Mouse (Mus musculus): ENCODE data around the gene Syk.

Gene Syk

GRCm38 (mm10) chr13:52582878-52583661, at the start of gene Syk:
TSS of gene Syk (plus strand) at chr13:52583173.
- peak; percentile 76 to 80 for DNase-seq

- DNase-seq = no peak
Measured at GRCm38 (mm10) chr13:52533644-52534043, 49.3 kb upstream of the Syk start.

- DNase-seq = no peak
Measured at GRCm38 (mm10) chr13:52535542-52535941, 47.4 kb upstream of the Syk start.

GRCm38 (mm10) chr13:52537754-52538587, 45.0 kb upstream of the Syk start:
- peak; percentile 13 to 44 for DNase-seq

- no peak for DNase-seq
Measured at GRCm38 (mm10) chr13:52538588-52539116, 44.3 kb upstream of the Syk start.

- no peak for DNase-seq
Measured at GRCm38 (mm10) chr13:52539461-52539860, 43.5 kb upstream of the Syk start.

- DNase-seq = no peak
Measured at GRCm38 (mm10) chr13:52541385-52542035, 41.5 kb upstream of the Syk start.

GRCm38 (mm10) chr13:52542036-52542526, 40.9 kb upstream of the Syk start:
- DNase-seq = no peak

GRCm38 (mm10) chr13:52542636-52543035, 40.3 kb upstream of the Syk start:
- DNase-seq = no peak

GRCm38 (mm10) chr13:52546288-52546687, 36.7 kb upstream of the Syk start:
- DNase-seq = no peak

- no peak for DNase-seq
Measured at GRCm38 (mm10) chr13:52550690-52551193, 32.2 kb upstream of the Syk start.

GRCm38 (mm10) chr13:52551275-52551674, 31.7 kb upstream of the Syk start:
- no peak for DNase-seq

GRCm38 (mm10) chr13:52552822-52553477, 30.0 kb upstream of the Syk start:
- no peak for DNase-seq

- no peak for DNase-seq
Measured at GRCm38 (mm10) chr13:52554722-52555121, 28.3 kb upstream of the Syk start.

- no peak for DNase-seq
Measured at GRCm38 (mm10) chr13:52557421-52557820, 25.6 kb upstream of the Syk start.

GRCm38 (mm10) chr13:52561367-52562165, 21.4 kb upstream of the Syk start:
- DNase-seq = no peak

GRCm38 (mm10) chr13:52562166-52562571, 20.8 kb upstream of the Syk start:
- no peak for DNase-seq

GRCm38 (mm10) chr13:52565103-52565739, 17.8 kb upstream of the Syk start:
- DNase-seq = no peak

GRCm38 (mm10) chr13:52566188-52566760, 16.7 kb upstream of the Syk start:
- no peak for DNase-seq

- no peak for DNase-seq
Measured at GRCm38 (mm10) chr13:52566777-52567176, 16.2 kb upstream of the Syk start.

Measured in thymus, adult 18-20 months (tissue).